Mouse (Mus musculus) brain, embryonic 14.5 days (tissue): ENCODE results near the gene Pde4b.

ENCODE experiments used
- CTCF ChIP-seq: fragments of 200-500 bp; IDR thresholded peaks from 2 replicates; pipeline ENCODE4 v1.5.1; 2012; ENCODE audit warnings: inconsistent platforms, mild to moderate bottlenecking, moderate library complexity, borderline replicate concordance; ENCODE audit not compliant: insufficient read depth, insufficient read length; ENCODE audit errors: extremely low read depth
- POLR2A ChIP-seq: fragments of 200-500 bp; IDR thresholded peaks from 2 replicates; pipeline ENCODE4 v1.6.1; 2012; ENCODE audit warnings: mild to moderate bottlenecking, inconsistent platforms, borderline replicate concordance; ENCODE audit not compliant: poor library complexity, insufficient read depth, insufficient read length, severe bottlenecking; ENCODE audit errors: extremely low read depth

GRCm38 (mm10) chr4:102510061-102510460 lies 422.7 kb downstream of the Pde4b start:
- TF ChIP-seq CTCF, result no peak
- TF ChIP-seq POLR2A, result no peak
